Comparison of ENCODE assay signal across 9 mouse cellular contexts in the genomic region with DNA sequence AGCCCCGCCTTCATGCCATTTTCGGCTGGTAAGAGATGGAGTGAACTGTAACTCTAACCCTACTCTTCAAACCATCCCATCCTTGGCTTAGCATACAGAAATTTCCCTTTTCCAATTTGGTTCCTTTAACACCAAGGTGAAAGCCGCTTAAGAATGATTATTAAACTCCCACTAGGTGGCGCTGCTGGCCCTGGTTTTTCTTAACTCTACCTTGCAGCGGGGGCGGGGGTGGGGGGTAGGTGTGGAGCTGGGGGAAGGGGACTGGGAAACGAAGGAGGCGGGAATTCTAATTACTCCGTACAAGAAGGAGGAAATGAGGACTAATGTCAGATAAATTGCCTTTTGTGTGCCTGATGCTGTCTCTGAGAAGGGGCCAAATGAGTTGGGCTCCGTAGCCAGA. TPM values are rescaled to one million over a fixed set of nuclear protein-coding genes. Genes with fewer than 3 reads are reported as not detected.
A peak's percentile ranks its signal among the peaks of the same experiment; 100 is the strongest.
DNase-seq lines count a peak whose midpoint lies in the region; ATAC-seq and TF ChIP-seq lines count a peak whose summit lies in the region.
"Had no signal": no experiment of that assay in that cellular context is flagged by ENCODE, and none has a peak within 500 bp of the region (broad histone marks: within the 10 kb centered on the region; RNA-seq: fewer than 3 reads in every experiment).

No protein-coding gene starts in this region.

- peak; percentile 71 for DNase-seq in hindbrain, embryonic 14.5 days (ENCODE audit: low spot score)
- DNase-seq in ES-CJ7 (ENCODE audit: low read depth, low spot score): peak; percentile 83
- peak; percentile 74 for DNase-seq in brain, embryonic 14.5 days (ENCODE audit: low read depth)
- peak; percentile 64 for DNase-seq in forebrain, postnatal 0 days
- peak; percentile 74 for DNase-seq in kidney, postnatal 14 days
- DNase-seq in naive thymus-derived CD4-positive, alpha-beta T cell, adult 2 months (ENCODE audit: low read depth): peak; percentile 68
- no peak for DNase-seq in spleen, postnatal 36 days (ENCODE audit: low spot score in 2 of 2)

- H3K27ac ChIP-seq in hindbrain, embryonic 14.5 days: no peak overlapping the region
- no peak overlapping the region for H3K27ac ChIP-seq in hindbrain, embryonic 13.5 days
- H3K27ac ChIP-seq in forebrain, postnatal 0 days (ENCODE audit: low read depth, low read length): no peak overlapping the region
- H3K27ac ChIP-seq: midbrain, embryonic 12.5 days had no signal

- 15% methylated on average over 10 of the region's 10 CpGs for WGBS in hindbrain, embryonic 14.5 days
- 17% methylated on average over 10 of the region's 10 CpGs for WGBS in hindbrain, embryonic 13.5 days
- WGBS in forebrain, postnatal 0 days: 13% methylated on average over 10 of the region's 10 CpGs

- no peak overlapping the region for H3K9ac ChIP-seq in hindbrain, embryonic 14.5 days
- H3K9ac ChIP-seq in hindbrain, embryonic 13.5 days: no peak overlapping the region
- H3K9ac ChIP-seq in forebrain, postnatal 0 days: no peak overlapping the region
- H3K9ac ChIP-seq: midbrain, embryonic 12.5 days had no signal

- no peaks in the 10 kb centered on the region for H3K4me1 ChIP-seq in hindbrain, embryonic 14.5 days (replicated peaks; ENCODE audit: control insufficient read depth, insufficient read depth, low read length)
- no peaks in the 10 kb centered on the region for H3K4me1 ChIP-seq in hindbrain, embryonic 13.5 days (replicated peaks)
- H3K4me1 ChIP-seq in forebrain, postnatal 0 days (ENCODE audit: insufficient read depth): no peaks in the 10 kb centered on the region
- H3K4me1 ChIP-seq: midbrain, embryonic 12.5 days had no signal

- no peak overlapping the region for H3K4me3 ChIP-seq in hindbrain, embryonic 14.5 days (replicated peaks; ENCODE audit: low read length)
- H3K4me3 ChIP-seq in hindbrain, embryonic 13.5 days: no peak overlapping the region
- H3K4me3 ChIP-seq in forebrain, postnatal 0 days (ENCODE audit: low read depth, low read length): no peak overlapping the region
- H3K4me3 ChIP-seq: midbrain, embryonic 12.5 days had no signal

- no peaks in the 10 kb centered on the region for H3K27me3 ChIP-seq in hindbrain, embryonic 14.5 days (ENCODE audit: control insufficient read depth, insufficient read depth, low read length)
- no peaks in the 10 kb centered on the region for H3K27me3 ChIP-seq in hindbrain, embryonic 13.5 days
- no peaks in the 10 kb centered on the region for H3K27me3 ChIP-seq in forebrain, postnatal 0 days (ENCODE audit: insufficient read depth, low read length)
- H3K27me3 ChIP-seq: midbrain, embryonic 12.5 days had no signal

- TF ChIP-seq POLR2A in brain, embryonic 14.5 days (IDR thresholded peaks at IDR 0.05; ENCODE audit: borderline replicate concordance, extremely low read depth, insufficient read depth, insufficient read length, poor library complexity, severe bottlenecking): no peak

- H3K36me3 ChIP-seq in hindbrain, embryonic 14.5 days (replicated peaks; ENCODE audit: control insufficient read depth, insufficient read depth): no peaks in the 10 kb centered on the region
- H3K36me3 ChIP-seq in hindbrain, embryonic 13.5 days: no peaks in the 10 kb centered on the region
- H3K36me3 ChIP-seq in forebrain, postnatal 0 days (ENCODE audit: insufficient read depth): no peaks in the 10 kb centered on the region
- H3K36me3 ChIP-seq: midbrain, embryonic 12.5 days had no signal

- no peaks in the 10 kb centered on the region for H3K9me3 ChIP-seq in hindbrain, embryonic 14.5 days (ENCODE audit: control insufficient read depth, low read length)
- H3K9me3 ChIP-seq in hindbrain, embryonic 13.5 days: no peaks in the 10 kb centered on the region
- H3K9me3 ChIP-seq in forebrain, postnatal 0 days (ENCODE audit: low read length): no peaks in the 10 kb centered on the region
- H3K9me3 ChIP-seq: midbrain, embryonic 12.5 days had no signal

- TF ChIP-seq CTCF in brain, embryonic 14.5 days (IDR thresholded peaks at IDR 0.05; ENCODE audit: borderline replicate concordance, extremely low read depth, insufficient read depth, insufficient read length): peak; percentile 53; the same call in 1 of the 2 replicates
- peak; percentile 50 for TF ChIP-seq CTCF in forebrain, postnatal 0 days (IDR thresholded peaks at IDR 0.05; ENCODE audit: low read depth)

- H3K4me2 ChIP-seq in hindbrain, embryonic 14.5 days (replicated peaks): no peak overlapping the region; the same call in 1 of the 2 replicates
- H3K4me2 ChIP-seq in hindbrain, embryonic 13.5 days: no peak overlapping the region
- H3K4me2 ChIP-seq in forebrain, postnatal 0 days (ENCODE audit: low read depth): 0 out of 2 replicates have a peak overlapping the region, but pooled peaks have one; percentile 11
- H3K4me2 ChIP-seq: midbrain, embryonic 12.5 days had no signal

- ATAC-seq in hindbrain, embryonic 14.5 days (ENCODE audit: low FRiP score): no peak
- ATAC-seq in hindbrain, embryonic 13.5 days (ENCODE audit: low FRiP score): no peak
- peak; percentile 45; the same call in 1 of the 2 replicates for ATAC-seq in forebrain, postnatal 0 days

RNA-seq across cellular contexts. Expression of gene Cyp2f2, which starts 12.9 kb away (rescaled TPM):
- not detected in 2 replicates for polyA plus RNA-seq in hindbrain, embryonic 14.5 days (2014; fragmentation: Nextera tagmentation; extraction: Ambion mirVana)
- 0.12 TPM in 1 of 2 replicates, not detected in the other for polyA plus RNA-seq in hindbrain, embryonic 13.5 days (2015; fragmentation: Nextera tagmentation; extraction: Ambion mirVana)
- 0.05 TPM in 1 of 2 replicates, not detected in the other for polyA plus RNA-seq in brain, embryonic 14.5 days (2012; rRNA removed)
- total RNA-seq in forebrain, postnatal 0 days (2014; rRNA removed): 1.2 TPM in 1 of 2 replicates, not detected in the other
- 0.13 and 0.27 TPM in 2 replicates for polyA plus RNA-seq in forebrain, postnatal 0 days (2015; fragmentation: Nextera tagmentation; extraction: Ambion mirVana)
- polyA plus RNA-seq: midbrain, embryonic 12.5 days had no signal

RNA-seq across cellular contexts. Expression of gene Cyp2t4, which starts 20.9 kb away (rescaled TPM):
- 0.17 and 0.19 TPM in 2 replicates for polyA plus RNA-seq in hindbrain, embryonic 14.5 days (2014; fragmentation: Nextera tagmentation; extraction: Ambion mirVana)
- 0.17 and 0.19 TPM in 2 replicates for polyA plus RNA-seq in hindbrain, embryonic 13.5 days (2015; fragmentation: Nextera tagmentation; extraction: Ambion mirVana)
- polyA plus RNA-seq in brain, embryonic 14.5 days (2012; rRNA removed): not detected in 2 replicates
- not detected in 2 replicates for total RNA-seq in forebrain, postnatal 0 days (2014; rRNA removed)
- polyA plus RNA-seq in forebrain, postnatal 0 days (2015; fragmentation: Nextera tagmentation; extraction: Ambion mirVana): 0.13 and 0.34 TPM in 2 replicates

RNA-seq across cellular contexts. Expression of gene Egln2, which starts 34.0 kb away (rescaled TPM):
- polyA plus RNA-seq in hindbrain, embryonic 14.5 days (2014; fragmentation: Nextera tagmentation; extraction: Ambion mirVana): 55.3 and 55.7 TPM in 2 replicates
- polyA plus RNA-seq in hindbrain, embryonic 13.5 days (2015; fragmentation: Nextera tagmentation; extraction: Ambion mirVana): 89.9 and 92.1 TPM in 2 replicates
- 129 and 131 TPM in 2 replicates for polyA plus RNA-seq in brain, embryonic 14.5 days (2012; rRNA removed)
- 103 and 112 TPM in 2 replicates for total RNA-seq in forebrain, postnatal 0 days (2014; rRNA removed)
- 85.6 and 88.3 TPM in 2 replicates for polyA plus RNA-seq in forebrain, postnatal 0 days (2015; fragmentation: Nextera tagmentation; extraction: Ambion mirVana)

RNA-seq across cellular contexts. Expression of gene Rab4b, which starts 46.1 kb away (rescaled TPM):
- polyA plus RNA-seq in hindbrain, embryonic 14.5 days (2014; fragmentation: Nextera tagmentation; extraction: Ambion mirVana): 91.3 and 102 TPM in 2 replicates
- polyA plus RNA-seq in hindbrain, embryonic 13.5 days (2015; fragmentation: Nextera tagmentation; extraction: Ambion mirVana): 119 and 123 TPM in 2 replicates
- 81.4 and 86.7 TPM in 2 replicates for polyA plus RNA-seq in brain, embryonic 14.5 days (2012; rRNA removed)
- 66.8 and 71.6 TPM in 2 replicates for total RNA-seq in forebrain, postnatal 0 days (2014; rRNA removed)
- 125 and 138 TPM in 2 replicates for polyA plus RNA-seq in forebrain, postnatal 0 days (2015; fragmentation: Nextera tagmentation; extraction: Ambion mirVana)

RNA-seq across cellular contexts. Expression of gene Gm21983, which starts 48.3 kb away (rescaled TPM):
- not detected in 2 replicates for polyA plus RNA-seq in hindbrain, embryonic 14.5 days (2014; fragmentation: Nextera tagmentation; extraction: Ambion mirVana)
- polyA plus RNA-seq in hindbrain, embryonic 13.5 days (2015; fragmentation: Nextera tagmentation; extraction: Ambion mirVana): 1.2 TPM in 1 of 2 replicates, not detected in the other
- 0.16 TPM in 1 of 2 replicates, not detected in the other for polyA plus RNA-seq in brain, embryonic 14.5 days (2012; rRNA removed)
- not detected in 2 replicates for total RNA-seq in forebrain, postnatal 0 days (2014; rRNA removed)
- not detected in 2 replicates for polyA plus RNA-seq in forebrain, postnatal 0 days (2015; fragmentation: Nextera tagmentation; extraction: Ambion mirVana)

Comparison
In these comparisons a context has a peak if more than half of its experiments do, and no peak if none do; other contexts are left out.
1. DNase-seq: peak in hindbrain, embryonic 14.5 days (single experiment), ES-CJ7 (single experiment), brain, embryonic 14.5 days (single experiment), forebrain, postnatal 0 days (single experiment), kidney, postnatal 14 days (single experiment) and naive thymus-derived CD4-positive, alpha-beta T cell, adult 2 months (single experiment); none in spleen, postnatal 36 days (0 of 2).